Mouse (Mus musculus): ENCODE measurements around the gene Spock1.

The Spock1 gene

DNA sequence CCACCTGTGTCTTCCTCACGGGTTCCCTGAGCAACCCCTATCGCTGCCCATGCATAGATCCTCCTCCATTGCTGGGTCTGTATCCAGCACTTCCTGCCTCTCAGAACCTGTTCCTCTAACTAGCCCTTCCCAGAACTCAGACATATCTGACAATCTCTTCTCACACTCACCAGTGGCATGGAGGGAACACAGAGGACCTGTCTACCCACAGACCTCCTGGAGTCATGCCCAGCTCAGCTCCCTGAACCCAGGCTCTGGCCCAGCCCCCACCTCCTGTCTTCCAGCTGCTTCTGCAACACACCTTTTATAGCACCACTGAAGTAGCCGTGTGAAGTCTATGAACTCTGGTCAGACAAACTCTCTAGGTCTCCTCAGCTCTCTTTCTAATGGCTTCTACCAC lies 101.3 kb downstream of the Spock1 start:
- no peak for DNase-seq (ENCODE audit: extremely low read depth, low read depth)

DNA sequence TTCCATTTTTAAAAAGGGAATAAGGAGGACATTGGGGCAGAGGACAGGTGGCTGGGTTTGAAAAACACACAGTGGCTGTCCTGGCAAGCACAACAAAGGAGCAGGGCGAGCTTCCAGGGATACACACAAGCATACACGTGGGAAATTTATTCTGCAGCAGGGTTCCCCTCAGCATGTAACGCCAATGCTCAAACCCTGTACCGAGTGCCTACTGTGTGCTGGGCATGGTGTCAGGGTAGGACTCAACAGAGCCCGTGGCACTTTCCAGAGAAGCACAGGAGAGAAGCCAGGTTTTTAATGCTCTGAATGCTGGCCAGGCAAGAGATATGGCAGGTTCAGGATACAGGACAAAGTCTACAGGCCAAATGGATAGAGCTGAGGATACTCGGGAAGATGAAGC lies 101.8 kb downstream of the Spock1 start:
- DNase-seq (ENCODE audit: extremely low read depth, low read depth): no peak

DNA sequence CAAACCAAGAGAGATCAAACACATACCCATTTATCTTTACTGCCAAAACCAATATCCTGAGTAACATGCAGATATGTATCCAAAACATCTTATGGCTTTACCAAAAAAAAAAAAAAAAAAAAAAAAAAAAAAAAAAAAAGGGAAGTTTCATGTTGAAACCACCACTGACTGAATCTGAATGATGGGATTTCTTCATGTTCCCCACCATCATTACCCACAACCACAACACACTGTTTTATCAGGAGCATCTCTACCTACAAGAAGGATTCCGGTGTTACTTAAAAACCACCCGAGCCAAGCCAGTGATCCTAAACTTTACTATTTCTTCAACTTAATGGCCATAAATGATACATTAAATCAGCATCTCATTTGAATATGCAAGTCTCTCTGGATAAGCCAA lies 109.5 kb downstream of the Spock1 start:
- no peak for DNase-seq (ENCODE audit: extremely low read depth, low read depth)

DNA sequence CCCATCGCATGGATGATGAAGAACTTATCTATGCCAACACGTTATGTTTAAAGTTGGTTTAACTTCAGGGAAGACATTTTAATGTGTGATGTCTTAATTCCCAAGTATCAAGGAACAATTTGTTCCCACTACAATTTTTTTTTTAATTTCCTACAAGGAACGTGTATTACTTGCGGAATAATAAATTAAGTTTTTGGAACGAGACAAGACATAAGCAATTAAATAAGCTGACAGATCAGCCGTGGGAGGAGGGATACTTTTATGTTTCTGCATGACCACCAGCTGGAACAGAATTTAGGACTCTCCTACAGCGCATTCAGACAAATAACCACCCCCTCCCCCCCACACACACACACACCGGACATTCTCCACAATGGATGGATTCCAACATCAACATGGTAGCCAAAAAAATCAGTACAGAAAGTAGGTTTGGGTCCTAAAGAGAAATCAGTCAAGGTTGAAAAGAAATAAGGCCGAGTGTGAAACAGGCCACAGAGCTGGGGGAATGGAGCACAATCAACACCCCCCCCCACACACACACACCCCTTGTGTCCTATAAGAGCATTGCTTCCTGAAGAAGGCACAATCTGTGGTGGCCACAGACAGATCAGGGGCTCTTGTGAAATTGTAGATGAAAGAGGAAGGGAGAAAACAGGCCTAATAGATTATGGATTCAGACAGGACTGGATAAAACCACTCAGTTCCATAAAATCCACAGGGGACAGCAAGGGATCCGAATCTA lies 111.0 kb downstream of the Spock1 start:
- no peak for DNase-seq (ENCODE audit: extremely low read depth, low read depth)

DNA sequence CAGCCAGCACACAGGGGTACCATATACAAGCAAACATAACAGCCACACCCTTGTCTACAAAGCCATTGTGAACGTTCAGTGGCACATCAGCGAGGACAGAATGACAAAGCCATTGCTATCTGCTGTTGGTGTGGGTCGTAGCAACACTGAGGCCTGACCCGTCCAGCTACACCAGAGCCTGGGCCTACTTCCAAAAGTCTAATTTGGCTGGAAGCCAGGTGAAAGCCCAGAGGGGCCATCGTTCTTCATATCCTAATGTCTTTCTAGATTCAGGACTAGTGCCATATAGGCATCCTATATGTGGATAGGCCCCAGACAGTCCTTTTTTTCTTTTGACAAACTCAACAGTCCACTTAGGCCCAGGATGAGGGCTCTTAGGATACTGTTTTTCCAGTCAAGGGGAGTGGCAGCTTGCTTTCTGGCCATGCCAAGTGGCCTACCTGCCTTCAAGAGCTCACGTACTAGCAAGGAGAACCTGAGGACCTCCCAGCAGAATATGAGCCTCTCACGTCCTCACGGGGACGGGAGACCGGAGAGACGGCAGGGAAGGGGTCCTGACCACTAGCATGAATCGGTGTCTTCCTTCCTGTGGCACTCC lies 114.4 kb downstream of the Spock1 start:
- DNase-seq (ENCODE audit: extremely low read depth, low read depth): no peak

DNA sequence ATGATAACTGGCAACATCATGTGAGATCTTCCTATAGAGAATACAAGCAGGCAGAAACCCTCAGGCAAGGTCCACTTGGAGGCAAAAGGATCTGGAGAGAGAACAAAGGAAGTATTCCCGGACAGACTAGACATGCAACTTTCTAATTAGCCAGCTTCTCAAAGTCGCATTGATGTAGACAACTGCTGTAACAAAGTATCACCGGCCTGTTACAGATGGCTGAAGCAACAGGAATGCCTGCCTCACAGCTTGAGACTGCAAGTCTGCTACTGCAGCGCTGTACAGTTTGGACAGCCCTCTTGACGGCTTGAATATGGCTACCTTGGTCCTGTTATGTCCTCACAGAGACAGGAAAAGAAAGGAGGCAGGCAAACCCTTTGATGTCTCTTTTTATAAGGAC lies 118.3 kb downstream of the Spock1 start:
- no peak for DNase-seq (ENCODE audit: extremely low read depth, low read depth)

DNA sequence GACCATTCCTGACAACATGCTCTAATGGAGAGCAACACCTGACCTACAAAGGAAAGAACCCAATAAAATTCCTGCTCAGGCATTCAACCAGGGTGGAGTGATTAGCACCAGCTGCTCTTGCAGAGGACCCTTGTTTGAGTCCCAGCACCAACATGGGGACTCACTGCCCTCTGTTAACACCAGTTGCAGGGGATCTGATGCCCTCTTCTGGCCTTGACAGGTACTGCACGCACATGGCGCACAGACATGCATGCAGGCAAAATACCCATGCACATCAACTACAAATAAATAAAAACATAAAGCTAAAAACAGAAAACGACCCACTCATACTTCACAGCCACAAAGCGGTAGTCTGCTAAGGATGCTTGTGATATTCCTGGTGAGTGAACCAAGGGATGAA lies 119.8 kb downstream of the Spock1 start:
- no peak for DNase-seq (ENCODE audit: extremely low read depth, low read depth)

DNA sequence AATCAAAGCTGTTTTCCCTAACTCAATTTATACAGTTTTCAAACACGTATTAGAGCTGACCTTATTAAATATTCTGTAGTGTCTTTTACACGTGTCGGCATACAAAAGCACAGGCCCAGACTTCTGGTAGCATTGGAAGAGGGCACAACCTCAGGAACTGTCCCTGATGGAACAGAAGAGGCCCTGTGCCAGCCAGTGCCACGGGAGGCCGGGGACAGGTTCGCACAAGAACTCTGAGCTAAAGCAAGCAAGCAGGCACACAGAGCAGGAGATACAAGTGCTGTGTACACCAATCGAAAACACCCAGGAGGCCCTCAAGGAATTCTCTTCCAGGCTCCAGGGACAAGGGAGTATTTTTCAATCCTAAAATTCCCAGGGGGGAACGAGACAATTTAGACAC lies 121.9 kb downstream of the Spock1 start:
- no peak for DNase-seq (ENCODE audit: extremely low read depth, low read depth)

DNA sequence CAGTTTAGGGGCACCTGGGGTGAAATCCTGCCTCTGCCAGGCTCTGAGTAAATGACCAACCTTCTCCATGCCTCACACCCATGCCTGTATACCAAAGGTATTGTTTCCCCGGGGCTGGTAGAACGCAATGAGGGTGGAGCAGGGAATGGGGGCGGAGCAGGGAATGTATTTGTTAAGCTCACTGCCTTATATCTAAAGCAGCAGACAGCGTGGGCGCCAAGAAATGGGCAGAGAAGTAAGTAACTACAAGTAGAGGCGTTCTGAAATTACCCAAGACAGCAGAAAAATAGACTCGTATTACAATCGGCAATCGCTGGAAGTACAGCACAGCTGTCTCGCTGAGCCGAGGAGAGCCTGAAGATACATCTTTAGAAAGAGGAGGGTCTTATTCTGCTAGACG lies 125.2 kb downstream of the Spock1 start:
- no peak for DNase-seq (ENCODE audit: extremely low read depth, low read depth)

DNA sequence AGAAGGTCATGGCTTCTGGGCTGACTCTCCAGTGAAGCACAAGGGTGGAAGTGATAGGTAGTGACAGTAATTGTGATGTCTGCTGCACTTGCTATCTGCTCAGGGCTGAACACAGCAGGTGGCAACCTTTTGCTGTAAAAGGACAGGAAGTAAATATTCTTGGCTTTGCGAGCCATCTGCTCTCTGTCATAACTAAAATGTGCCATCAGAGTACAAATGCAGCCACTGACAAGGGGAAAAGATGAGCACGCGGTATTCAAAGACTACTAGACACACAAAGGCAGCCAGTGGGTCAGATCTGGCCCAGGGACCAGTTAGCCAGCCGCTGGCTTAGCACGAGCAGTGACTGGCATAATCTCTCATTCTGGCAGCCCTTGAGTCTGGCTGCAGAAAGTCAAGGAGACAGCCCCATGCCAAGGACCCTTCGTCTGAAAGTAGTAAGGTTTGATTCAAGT lies 126.0 kb downstream of the Spock1 start:
- DNase-seq (ENCODE audit: extremely low read depth, low read depth): no peak

DNA sequence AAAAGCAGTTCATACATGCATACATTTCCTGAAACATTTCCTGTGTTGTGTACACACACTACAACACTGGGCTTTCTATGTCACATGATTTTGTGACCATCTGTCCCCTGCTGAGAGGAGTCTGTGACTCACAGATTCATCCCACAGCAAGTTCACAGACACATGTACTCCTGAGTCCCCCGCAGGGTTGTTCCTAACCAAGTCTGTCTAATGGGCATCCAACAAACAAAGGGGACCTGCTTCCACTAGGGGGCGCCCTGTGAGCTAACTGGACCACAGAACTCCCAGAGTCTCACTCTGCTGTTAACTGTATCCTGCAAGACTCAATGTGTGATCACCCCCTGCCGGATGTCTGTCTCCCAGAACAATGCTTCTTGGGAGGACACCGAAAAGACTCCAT lies 129.0 kb downstream of the Spock1 start:
- DNase-seq (ENCODE audit: extremely low read depth, low read depth): no peak

DNA sequence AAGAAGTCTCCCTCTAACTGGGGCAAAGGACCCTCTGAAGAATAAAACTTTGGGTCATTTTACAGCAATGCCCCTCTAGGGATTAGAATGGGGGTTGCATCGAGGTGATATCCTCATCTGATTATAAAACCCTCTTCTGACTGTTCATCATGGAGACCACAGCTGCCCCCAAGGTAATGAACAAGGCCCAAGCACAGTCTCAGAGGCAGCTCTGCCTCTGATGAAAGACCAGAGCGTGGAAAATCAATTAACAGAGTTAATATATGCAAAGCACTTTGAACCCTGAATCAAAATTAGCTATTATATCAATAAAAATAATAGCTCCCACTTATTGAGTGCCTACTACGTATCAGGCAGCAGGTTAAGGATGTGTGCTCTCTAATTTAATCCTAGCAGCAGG lies 129.6 kb downstream of the Spock1 start:
- DNase-seq (ENCODE audit: extremely low read depth, low read depth): no peak

DNA sequence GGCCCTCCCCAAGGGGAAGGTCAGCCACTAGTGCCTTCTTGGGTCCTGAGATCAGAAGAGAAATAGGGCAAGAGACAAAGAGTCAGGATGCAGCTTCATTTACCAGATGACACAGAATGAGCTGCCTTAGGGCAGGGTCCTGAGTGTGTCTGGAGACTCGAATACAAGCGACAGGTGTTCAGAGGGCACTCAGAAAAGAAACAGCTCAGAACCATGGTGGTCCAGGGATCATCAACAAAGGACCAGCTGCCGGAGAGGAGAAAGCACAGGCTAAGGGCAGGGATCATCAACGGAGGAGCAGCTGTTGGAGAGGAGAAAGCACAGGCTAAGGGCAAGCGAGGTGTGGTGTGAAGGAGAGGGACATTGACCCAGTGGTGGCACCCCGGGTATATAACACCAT lies 136.1 kb downstream of the Spock1 start:
- no peak for DNase-seq (ENCODE audit: extremely low read depth, low read depth)

DNA sequence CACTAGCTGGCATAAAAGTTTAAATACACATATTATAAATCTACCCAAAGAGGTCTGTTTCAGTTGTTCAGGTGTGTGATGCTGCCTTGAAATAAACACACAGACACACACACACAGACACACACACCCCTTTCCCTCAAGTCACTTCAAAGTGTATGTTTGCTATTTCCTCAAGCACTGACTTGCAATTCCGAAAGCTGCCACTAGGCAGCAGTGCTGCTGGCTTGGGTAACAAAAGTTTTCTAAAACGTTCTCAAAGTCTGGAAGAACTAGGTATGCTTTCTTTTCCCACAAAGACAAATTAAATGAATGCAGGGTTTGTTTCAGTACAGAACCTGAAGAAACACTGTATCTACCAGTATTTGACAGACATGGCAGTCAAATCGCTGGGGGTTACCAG lies 141.4 kb downstream of the Spock1 start:
- DNase-seq (ENCODE audit: extremely low read depth, low read depth): no peak

DNA sequence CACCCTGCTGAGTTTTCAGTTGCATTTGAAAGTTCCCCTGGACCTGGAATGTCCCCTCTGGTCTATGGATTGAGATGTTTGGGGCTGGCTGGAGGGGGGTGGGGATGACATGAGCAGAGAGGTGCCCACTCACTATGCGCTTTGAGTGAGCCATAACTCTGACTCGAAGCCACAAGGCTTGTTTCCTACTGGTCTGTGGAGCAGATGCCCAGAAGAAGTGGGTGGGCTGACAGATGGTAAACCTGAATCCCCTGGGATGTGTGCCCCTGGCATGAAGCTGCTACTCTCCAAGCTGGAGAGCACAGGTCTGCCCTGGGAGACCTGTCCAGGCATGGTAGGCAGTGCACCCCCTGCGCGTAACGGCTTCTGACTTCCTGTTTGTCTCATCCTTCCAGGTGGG lies 147.0 kb downstream of the Spock1 start:
- DNase-seq (ENCODE audit: extremely low read depth, low read depth): no peak

DNA sequence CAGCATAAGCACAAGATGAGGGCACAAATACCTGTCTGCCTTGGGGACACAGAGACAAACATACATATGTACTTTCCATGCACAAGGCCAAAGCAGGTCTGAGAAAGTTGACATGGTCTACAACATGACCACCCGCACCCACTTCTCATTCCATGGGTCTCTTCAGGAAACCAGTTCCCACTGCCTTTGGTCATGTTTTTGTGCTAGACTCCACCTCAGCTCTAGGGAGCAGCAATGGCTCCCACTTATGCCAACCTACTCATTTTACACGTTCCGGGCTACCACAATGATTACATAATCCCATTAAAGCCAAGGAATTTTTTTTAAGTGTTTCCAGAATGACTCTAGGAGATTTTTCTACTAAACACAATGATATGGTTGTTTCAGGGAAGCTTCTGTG lies 147.5 kb downstream of the Spock1 start:
- DNase-seq (ENCODE audit: extremely low read depth, low read depth): no peak

DNA sequence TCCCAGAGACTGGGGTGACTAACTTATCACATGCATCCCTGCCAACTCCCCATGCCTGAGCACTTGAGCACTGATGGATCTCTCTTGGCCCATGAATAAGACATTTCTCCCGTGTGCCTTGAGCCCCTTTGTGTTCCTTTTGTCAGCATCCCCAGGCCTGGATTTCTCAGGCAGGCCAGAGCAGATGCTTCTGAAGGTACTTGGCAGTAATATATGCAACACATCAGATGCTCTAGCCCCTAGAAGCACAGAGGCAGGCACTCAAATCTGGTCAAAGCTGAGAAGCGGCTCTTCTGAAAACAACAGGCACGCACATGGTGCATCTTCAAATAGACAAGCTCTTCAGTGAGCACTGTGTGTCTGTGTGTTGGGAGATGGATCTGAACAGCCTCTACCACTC lies 151.8 kb downstream of the Spock1 start:
- no peak for DNase-seq (ENCODE audit: extremely low read depth, low read depth)

DNA sequence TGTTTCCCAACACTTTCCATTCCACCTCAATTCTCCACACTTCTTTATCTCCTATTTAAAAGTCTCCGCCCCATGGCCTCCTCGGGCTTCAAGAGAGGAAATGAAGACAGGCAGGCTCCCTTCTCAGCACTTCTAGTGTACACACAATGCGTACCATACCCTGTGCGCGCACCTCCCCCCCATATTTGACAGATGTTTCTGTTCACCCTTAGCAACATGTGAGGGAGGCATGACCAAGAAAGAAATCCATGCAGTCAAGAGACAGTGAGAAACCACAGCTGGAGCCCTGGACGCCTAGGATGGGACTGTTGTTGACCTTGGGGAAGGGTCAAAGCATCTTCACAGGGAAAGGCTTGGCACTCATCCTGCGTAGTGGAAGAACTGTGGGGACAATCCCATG lies 157.3 kb downstream of the Spock1 start:
- DNase-seq (ENCODE audit: extremely low read depth, low read depth): no peak

DNA sequence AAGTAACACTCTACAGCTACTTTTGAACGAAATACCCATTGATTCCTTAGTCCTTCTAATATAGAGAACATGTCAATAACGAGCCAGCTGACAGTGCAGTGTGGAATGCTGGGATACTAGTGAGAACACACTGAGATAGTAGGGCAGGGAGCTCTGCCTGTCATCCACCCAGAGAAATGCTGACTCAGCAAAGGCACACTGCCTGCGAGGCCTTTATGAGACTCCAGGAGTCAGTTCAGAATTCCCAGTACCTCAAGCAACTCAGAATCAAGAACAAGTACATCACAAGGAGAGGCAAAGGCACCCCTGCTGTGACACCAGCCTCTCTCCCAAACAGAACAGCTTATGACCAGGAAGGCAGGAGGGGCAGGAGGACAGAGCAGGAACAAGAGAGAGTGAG lies 163.5 kb downstream of the Spock1 start:
- no peak for DNase-seq (ENCODE audit: extremely low read depth, low read depth)

DNA sequence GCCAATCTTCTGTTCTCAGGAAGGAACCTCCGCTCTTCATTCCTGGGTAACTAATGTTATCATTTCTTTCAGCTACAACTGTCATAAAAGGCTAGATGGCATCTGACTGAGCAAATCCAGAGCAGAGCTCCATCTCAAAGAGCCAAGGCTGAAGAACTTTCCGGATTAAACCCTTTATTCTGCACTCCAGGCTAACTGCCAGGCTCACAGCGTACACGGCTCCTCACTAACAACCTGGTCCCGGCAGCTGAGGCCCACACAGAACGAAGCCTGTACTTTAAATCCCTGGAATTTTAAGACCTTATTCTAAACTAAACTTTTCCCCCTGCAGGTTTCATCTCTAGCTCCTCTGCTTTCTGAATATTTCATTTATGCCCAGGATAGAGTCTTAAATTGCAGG lies 166.9 kb downstream of the Spock1 start:
- no peak for DNase-seq (ENCODE audit: extremely low read depth, low read depth)

DNA sequence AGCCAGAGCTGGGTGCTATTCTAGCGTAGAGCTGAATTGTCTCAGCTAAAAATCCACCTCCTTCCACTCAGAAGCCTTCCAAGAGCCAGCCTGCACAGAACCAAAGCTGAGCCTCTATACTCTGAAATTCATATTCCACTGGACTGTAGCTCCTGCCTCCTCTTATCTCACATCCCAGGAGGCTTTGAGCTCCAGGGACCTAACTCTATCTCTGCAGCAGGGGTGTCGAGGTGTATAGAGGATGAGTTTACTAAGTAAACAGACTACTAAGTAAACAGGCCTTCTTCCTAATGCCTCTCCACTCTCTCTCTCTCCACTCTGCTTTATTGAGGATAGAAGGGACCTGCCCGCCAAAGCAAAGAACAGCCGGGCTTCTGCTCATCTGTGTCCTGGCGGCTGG lies 167.7 kb downstream of the Spock1 start:
- DNase-seq (ENCODE audit: extremely low read depth, low read depth): no peak

DNA sequence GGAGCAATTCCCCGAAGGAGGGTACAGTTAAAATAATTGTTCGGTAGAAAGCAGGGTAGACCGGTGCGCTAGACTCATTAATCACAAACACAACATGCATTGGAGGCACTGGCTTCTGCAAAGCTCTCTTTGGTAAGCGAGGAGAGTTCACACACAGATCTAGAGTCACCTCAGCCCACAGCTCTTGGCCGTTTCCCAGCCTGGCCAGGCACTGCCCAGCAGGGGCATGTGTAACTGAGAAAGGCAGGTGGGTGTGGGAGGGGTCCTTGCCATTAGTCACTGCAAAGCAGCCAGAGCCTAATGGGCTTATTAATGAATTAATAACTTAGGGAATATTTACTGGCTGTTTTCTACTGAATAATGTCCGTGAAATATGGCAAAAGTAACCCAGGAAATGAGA lies 172.1 kb downstream of the Spock1 start:
- no peak for DNase-seq (ENCODE audit: extremely low read depth, low read depth)

DNA sequence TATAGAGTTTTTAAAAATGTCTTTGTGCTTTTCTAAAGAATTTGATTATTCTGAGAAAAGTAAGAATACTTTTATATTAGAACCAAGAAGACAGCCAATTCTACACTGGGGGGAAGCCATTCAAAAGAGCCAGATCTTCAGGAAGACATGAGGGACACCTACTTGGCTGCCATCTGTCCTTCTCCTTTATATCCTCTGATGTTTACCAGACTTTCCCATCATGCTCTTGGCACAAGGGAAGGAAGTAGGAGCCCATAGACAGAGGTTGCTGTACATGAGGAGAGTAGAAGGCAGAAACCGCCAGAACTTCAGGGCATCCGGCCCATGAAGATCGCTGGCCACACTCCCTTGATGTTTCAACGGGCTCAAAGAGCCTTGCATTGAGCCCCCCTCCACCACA lies 173.6 kb downstream of the Spock1 start:
- no peak for DNase-seq (ENCODE audit: extremely low read depth, low read depth)

Data from MEL-GATA-1-ER (cell line).